Mouse (Mus musculus) olfactory bulb, adult 2 months (tissue): ENCODE measurements around the gene C1rl. TPM values are rescaled to one million over a fixed set of nuclear protein-coding genes. Genes with fewer than 3 reads are reported as not detected.
"Not testable (repeated sequence)": the region's sequence is repeated elsewhere in the genome, so short reads cannot be mapped to it uniquely, and the experiment has no call there.

Source experiments
- H3K27ac ChIP-seq: fragments of 200-500 bp; 2 replicates; pipeline ENCODE4 v1.5.1; 2012; ENCODE audit warnings: low read depth, low read length; ENCODE audit not compliant: insufficient read depth
- H3K4me1 ChIP-seq: fragments of 200-500 bp; 2 replicates; pipeline ENCODE4 v1.6.1; 2012; ENCODE audit warnings: low read length; ENCODE audit not compliant: control insufficient read depth, insufficient read depth
- H3K4me3 ChIP-seq: fragments of 200-500 bp; 2 replicates; pipeline ENCODE4 v1.5.1; 2012; ENCODE audit warnings: mild to moderate bottlenecking, low read depth, low read length, moderate library complexity; ENCODE audit not compliant: insufficient read depth
- CTCF ChIP-seq: fragments of 200-500 bp; IDR thresholded peaks from 2 replicates; pipeline ENCODE4 v1.5.1; 2012; ENCODE audit warnings: low read depth, mild to moderate bottlenecking, low read length, moderate library complexity; ENCODE audit not compliant: insufficient read depth
- POLR2A ChIP-seq: fragments of 200-500 bp; IDR thresholded peaks from 2 replicates; pipeline ENCODE4 v1.6.1; 2012; ENCODE audit warnings: mild to moderate bottlenecking, low read depth, low read length, moderate library complexity; ENCODE audit not compliant: insufficient read depth
- whole genome bisulfite sequencing: fragments of 180-500 bp; shearing (Covaris S2); methylation state at CpG from one replicate; pipeline ENCODE4 v1.1.7; 2018; 5-methylcytosine and 5-hydroxymethylcytosine counted together
- polyA plus RNA-seq: library from polyadenylated mRNA; stranded (reverse); fragments of >200 nt; gene quantifications from 2 replicates; pipeline ENCODE4 v1.2.4, GENCODE M21; 2012; ENCODE audit warnings: low replicate concordance; ENCODE audit not compliant: missing spikeins, insufficient read depth, insufficient read length

Gene C1rl
- polyA plus RNA-seq, 1 experiment: not detected

- H3K4me3 ChIP-seq: no peak overlapping the region
- H3K27ac ChIP-seq: no peak overlapping the region
- 85% methylated on average over 2 of the region's 2 CpGs for WGBS
- H3K4me1 ChIP-seq: no peaks in the 10 kb centered on the region
- TF ChIP-seq POLR2A (no peak), CTCF (no peak)
These were observed 52.5 kb downstream of the C1rl start for GRCm38 (mm10) chr6:124545425-124545824.

- not testable (repeated sequence) for H3K27ac ChIP-seq, H3K4me3 ChIP-seq, H3K4me1 ChIP-seq
- 96% methylated on average over 3 of the region's 3 CpGs for WGBS
These were observed 55.1 kb downstream of the C1rl start for GRCm38 (mm10) chr6:124547979-124548378.

- Histone ChIP-seq H3K4me1 (no peaks in the 10 kb centered on the region), H3K4me3 (no peak overlapping the region), H3K27ac (no peak overlapping the region)
- WGBS: 90% methylated on average over 3 of the region's 3 CpGs
- no peak for TF ChIP-seq POLR2A
- TF ChIP-seq CTCF: no peak
These were observed 56.2 kb downstream of the C1rl start for GRCm38 (mm10) chr6:124549023-124549550.

GRCm38 (mm10) chr6:124552766-124553165 lies 59.9 kb downstream of the C1rl start:
- WGBS: 71% methylated on average over 22 of the region's 22 CpGs
- Histone ChIP-seq H3K4me3 (no peak overlapping the region), H3K4me1 (no peaks in the 10 kb centered on the region), H3K27ac (no peak overlapping the region)
- TF ChIP-seq CTCF: no peak
- TF ChIP-seq POLR2A: no peak

- WGBS: 82% methylated on average over 2 of the region's 2 CpGs
- H3K27ac ChIP-seq, H3K4me3 ChIP-seq, H3K4me1 ChIP-seq: not testable (repeated sequence)
These were observed 63.0 kb downstream of the C1rl start for GRCm38 (mm10) chr6:124555956-124556355.

Other genes starting within 250 kb of the C1rl start
- gene Cd163, start 188.5 kb upstream of the C1rl start, polyA plus RNA-seq: not detected in 2 replicates
- gene Pex5, start 78.0 kb upstream of the C1rl start, polyA plus RNA-seq: not detected in 2 replicates
- gene Clstn3, start 28.3 kb upstream of the C1rl start, polyA plus RNA-seq: not detected in 2 replicates
- gene C1ra, start 19.3 kb downstream of the C1rl start, polyA plus RNA-seq: not detected in 2 replicates
- gene C1s1, start 49.2 kb downstream of the C1rl start, polyA plus RNA-seq: not detected in 2 replicates
- not detected in 2 replicates for gene C1rb, start 77.2 kb downstream of the C1rl start, polyA plus RNA-seq
- not detected in 2 replicates for gene C1s2, start 143.0 kb downstream of the C1rl start, polyA plus RNA-seq
- gene Lpcat3, start 169.9 kb downstream of the C1rl start, polyA plus RNA-seq: not detected in 2 replicates
- gene Emg1, start 219.1 kb downstream of the C1rl start, polyA plus RNA-seq: not detected in 2 replicates
- not detected in 2 replicates for gene Phb2, start 219.2 kb downstream of the C1rl start, polyA plus RNA-seq
- gene Ptpn6, start 245.6 kb downstream of the C1rl start, polyA plus RNA-seq: not detected in 2 replicates
- gene Grcc10, start 248.3 kb downstream of the C1rl start, polyA plus RNA-seq: 1,072 TPM in 1 of 2 replicates, not detected in the other